Mouse (Mus musculus) stomach, embryonic 14.5 days (tissue): ENCODE results near the gene Trim2. TPM values are rescaled to one million over a fixed set of nuclear protein-coding genes. Genes with fewer than 3 reads are reported as not detected.

ENCODE experiments used
- ATAC-seq: fragments of 200-750 bp; cut with Nextera tagmentation; 2 replicates; pipeline ENCODE4 v1.8.0; 2017; ENCODE audit warnings: low read depth, moderate TSS enrichment; ENCODE audit not compliant: insufficient number of reproducible peaks, insufficient read depth, low FRiP score
- H3K27ac ChIP-seq: fragments of 300-500 bp; sonication (generic); 2 replicates; pipeline ENCODE4 v1.5.1; 2014; ENCODE audit warnings: mild to moderate bottlenecking, low read length, moderate library complexity, mixed read lengths
- H3K27me3 ChIP-seq: fragments of 300-500 bp; sonication (generic); 2 replicates; pipeline ENCODE4 v1.6.1; 2014; ENCODE audit warnings: low read length, control low read depth, mixed read lengths; ENCODE audit not compliant: control insufficient read depth, insufficient read depth
- H3K36me3 ChIP-seq: fragments of 300-500 bp; sonication (generic); 2 replicates; pipeline ENCODE4 v1.6.1; 2014; ENCODE audit warnings: mild to moderate bottlenecking, control low read depth, low read length, moderate library complexity, mixed read lengths; ENCODE audit not compliant: control insufficient read depth, insufficient read depth
- H3K4me1 ChIP-seq: fragments of 300-500 bp; sonication (generic); 2 replicates; pipeline ENCODE4 v1.6.1; 2014; ENCODE audit warnings: low read length, control low read depth, mixed read lengths; ENCODE audit not compliant: control insufficient read depth, insufficient read depth
- H3K4me2 ChIP-seq: fragments of 300-500 bp; sonication (generic); replicated peaks from 2 replicates; pipeline ENCODE4 v1.6.1; 2014; ENCODE audit warnings: low read depth, low read length, control low read depth
- H3K4me3 ChIP-seq: fragments of 300-500 bp; sonication (generic); 2 replicates; pipeline ENCODE4 v1.5.1; 2014; ENCODE audit warnings: low read depth, low read length, control low read depth
- H3K9ac ChIP-seq: fragments of 300-500 bp; sonication (generic); replicated peaks from 2 replicates; pipeline ENCODE4 v1.6.1; 2014; ENCODE audit warnings: low read depth, mild to moderate bottlenecking, control low read depth, low read length, moderate library complexity, mixed read lengths
- H3K9me3 ChIP-seq: fragments of 300-500 bp; sonication (generic); 2 replicates; pipeline ENCODE4 v1.6.1; 2016; ENCODE audit warnings: low read depth, low read length, control low read depth; ENCODE audit not compliant: control insufficient read depth
- WGBS: fragments of 180-500 bp; shearing (Covaris S2); extraction: QIAGEN DNeasy Blood & Tissue Kit; methylation state at CpG from one replicate; pipeline ENCODE4 v1.1.7; 2014; 5-methylcytosine and 5-hydroxymethylcytosine counted together
- polyA plus RNA-seq: library from polyadenylated mRNA; unstranded; fragments of >200 nt; fragmentation: Nextera tagmentation; extraction: Ambion mirVana; gene quantifications from 2 replicates; pipeline ENCODE4 v1.2.1, GENCODE M21; 2014

The Trim2 gene
- polyA plus RNA-seq, 1 experiment from 2014 or later, result 37.1 TPM

DNA sequence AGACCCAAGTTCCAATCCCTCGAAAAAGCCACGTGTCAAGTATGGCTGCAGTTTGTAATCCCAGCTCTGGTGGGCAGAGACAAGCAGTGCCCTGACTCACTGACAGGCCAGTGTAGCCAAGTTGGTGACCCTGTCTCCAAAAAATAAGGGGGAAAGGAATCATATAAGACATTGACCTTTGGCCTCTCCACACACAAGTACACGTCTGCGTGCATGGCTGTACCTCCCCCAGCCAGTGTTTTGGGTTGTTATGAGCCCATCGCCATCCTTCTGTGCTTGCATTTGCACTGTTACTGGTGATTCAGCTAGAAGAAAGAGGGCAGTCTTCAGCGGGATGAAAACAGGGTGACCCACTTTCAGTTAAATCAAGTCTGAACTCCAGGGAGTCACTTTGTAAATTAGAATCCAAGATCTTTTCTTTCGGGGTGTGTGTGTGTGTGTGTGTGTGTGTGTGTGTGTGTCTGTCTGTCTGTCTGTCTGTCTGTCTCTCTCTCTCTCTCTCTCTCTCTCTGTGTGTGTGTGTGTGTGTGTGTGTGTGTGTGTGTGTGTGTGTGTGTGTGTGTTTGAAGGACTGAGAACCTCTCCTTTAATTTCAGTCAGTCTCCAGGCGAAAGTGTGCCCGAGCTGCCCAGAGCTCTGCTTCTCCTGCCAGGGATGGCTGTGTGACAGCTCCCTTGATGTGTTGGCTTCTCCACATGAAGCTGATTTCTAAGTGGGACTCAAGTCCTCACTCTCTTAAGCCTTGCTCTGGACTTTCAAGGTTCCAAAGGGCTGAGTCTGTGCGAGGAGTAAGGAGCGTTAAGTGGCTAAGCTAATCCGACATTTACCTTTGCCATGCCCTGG is 89.3 kb downstream of the Trim2 start:
- no peak overlapping the region for H3K27ac ChIP-seq
- no peak overlapping the region for H3K4me3 ChIP-seq
- H3K27me3 ChIP-seq, result no peaks in the 10 kb centered on the region
- H3K4me1 ChIP-seq, result peaks cover 15% of the 10 kb centered on the region; the same call in 1 of the 2 replicates
- no peak overlapping the region for H3K9ac ChIP-seq
- H3K9me3 ChIP-seq, result no peaks in the 10 kb centered on the region
- H3K36me3 ChIP-seq, result no peaks in the 10 kb centered on the region
- no peak overlapping the region for H3K4me2 ChIP-seq
- ATAC-seq, result no peak
- 67% methylated on average over 12 of the region's 12 CpGs for WGBS

DNA sequence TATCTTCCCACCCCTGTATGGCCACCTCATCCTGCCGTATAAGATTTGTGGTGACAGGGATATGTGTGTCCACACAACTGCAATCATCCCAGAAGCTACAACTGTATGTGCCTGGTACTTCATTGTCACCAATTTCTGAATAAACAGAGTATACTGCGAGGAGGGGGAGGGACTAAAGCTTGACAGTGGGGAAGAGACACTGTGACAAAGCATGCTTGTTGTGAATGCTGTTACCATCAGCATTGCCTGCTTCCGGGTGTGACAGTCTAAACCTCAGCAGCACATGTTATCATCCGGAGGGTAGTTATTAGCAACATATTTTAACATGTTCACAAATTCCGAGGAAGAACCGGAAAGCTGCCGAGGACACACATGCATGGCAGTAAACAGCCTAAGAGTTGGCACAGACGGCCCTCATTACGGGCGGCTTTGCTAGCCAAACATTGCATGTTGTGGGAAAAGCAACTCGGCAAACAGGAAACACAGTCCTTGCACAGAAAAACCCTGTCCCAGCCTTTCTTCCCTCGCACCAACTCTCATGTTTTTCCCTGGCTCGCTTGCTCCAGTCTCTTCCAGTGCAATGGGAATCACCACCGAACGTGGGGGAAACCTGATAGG is 90.8 kb downstream of the Trim2 start:
- Histone ChIP-seq H3K4me3 (no peak overlapping the region), H3K27ac (no peak overlapping the region), H3K4me2 (no peak overlapping the region), H3K9me3 (no peaks in the 10 kb centered on the region), H3K4me1 (peaks cover 12% of the 10 kb centered on the region; the same call in 1 of the 2 replicates), H3K9ac (no peak overlapping the region), H3K27me3 (no peaks in the 10 kb centered on the region), H3K36me3 (no peaks in the 10 kb centered on the region)
- WGBS, result 83% methylated on average over 15 of the region's 15 CpGs
- ATAC-seq, result no peak

DNA sequence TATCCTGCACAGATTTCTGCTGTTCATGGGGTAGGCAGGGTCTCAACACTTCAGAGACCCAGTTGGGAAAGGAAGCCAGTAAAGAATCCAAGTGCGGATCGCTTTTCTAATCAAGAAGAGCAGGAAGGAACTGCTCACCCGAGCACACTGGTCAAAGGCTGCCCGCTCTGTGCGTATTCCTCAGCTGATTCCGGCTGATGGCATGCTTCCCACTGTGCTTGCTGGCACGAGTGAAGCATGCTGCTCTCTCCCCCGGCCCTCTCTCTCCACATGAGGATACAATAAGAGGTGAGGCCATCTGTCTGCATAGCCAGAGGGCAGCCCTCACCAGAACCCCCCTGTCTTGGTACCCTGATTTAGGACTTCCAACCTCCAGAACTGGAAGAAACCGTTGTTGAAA is 91.4 kb downstream of the Trim2 start:
- Histone ChIP-seq H3K36me3 (no peaks in the 10 kb centered on the region), H3K27me3 (no peaks in the 10 kb centered on the region), H3K9ac (no peak overlapping the region), H3K9me3 (no peaks in the 10 kb centered on the region), H3K4me1 (0 out of 2 replicates have a peak, but pooled peaks cover 7% of the 10 kb centered on the region), H3K27ac (no peak overlapping the region), H3K4me2 (no peak overlapping the region), H3K4me3 (no peak overlapping the region)
- no peak for ATAC-seq
- WGBS, result 75% methylated on average over 9 of the region's 9 CpGs

DNA sequence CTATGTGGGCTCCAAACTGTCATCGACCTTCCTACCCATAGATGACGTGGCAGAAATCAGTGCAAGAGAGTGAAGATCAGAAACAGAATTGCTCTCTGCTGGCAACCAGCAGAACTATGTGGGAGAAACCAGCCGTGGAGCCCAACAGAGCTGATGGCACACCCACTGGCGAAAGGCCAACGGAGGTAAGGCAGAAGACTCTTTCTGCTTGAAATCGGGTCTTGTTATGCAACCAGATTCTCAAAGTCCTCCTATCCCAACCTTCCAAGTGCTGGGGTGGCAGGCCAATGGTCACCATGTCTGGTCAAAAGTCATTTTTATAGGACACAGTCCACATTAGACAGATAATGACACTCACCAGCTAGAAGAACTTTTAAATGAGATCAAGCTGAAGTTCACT is 92.2 kb downstream of the Trim2 start:
- H3K9me3 ChIP-seq, result no peaks in the 10 kb centered on the region
- 85% methylated on average over 6 of the region's 6 CpGs for WGBS
- no peak overlapping the region for H3K4me3 ChIP-seq
- no peak for ATAC-seq
- H3K9ac ChIP-seq, result no peak overlapping the region
- no peak overlapping the region for H3K27ac ChIP-seq
- H3K4me2 ChIP-seq, result no peak overlapping the region
- H3K36me3 ChIP-seq, result no peaks in the 10 kb centered on the region
- H3K4me1 ChIP-seq, result 0 out of 2 replicates have a peak, but pooled peaks cover 4% of the 10 kb centered on the region
- H3K27me3 ChIP-seq, result no peaks in the 10 kb centered on the region

DNA sequence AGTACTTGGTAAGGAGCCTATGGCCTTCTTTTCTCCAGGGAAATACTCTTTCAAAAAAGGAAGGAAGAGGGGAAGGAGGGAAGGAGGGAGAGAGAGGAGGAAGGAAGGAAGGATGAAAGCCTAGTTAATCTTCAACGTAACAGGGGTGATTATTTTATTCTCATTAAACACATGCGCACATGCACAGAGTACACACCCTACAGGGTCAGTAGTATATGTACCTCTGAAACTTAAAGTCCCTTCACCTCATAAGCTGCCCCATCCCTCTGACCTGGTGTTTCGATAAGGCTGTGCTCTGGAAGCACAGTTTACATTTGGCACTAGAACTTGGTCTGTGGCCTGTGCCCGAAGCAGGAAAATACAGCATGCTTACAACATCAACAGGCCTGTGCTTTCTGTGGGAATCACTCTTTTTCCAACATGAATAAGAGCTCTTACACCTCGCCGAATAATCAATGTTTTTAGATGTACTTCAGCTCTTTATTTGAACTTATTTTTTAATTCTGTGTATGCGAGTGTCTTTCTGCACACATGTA is 95.3 kb downstream of the Trim2 start:
- H3K27me3 ChIP-seq, result no peaks in the 10 kb centered on the region
- no peak overlapping the region for H3K4me2 ChIP-seq
- no peaks in the 10 kb centered on the region for H3K4me1 ChIP-seq
- ATAC-seq, result no peak
- no peaks in the 10 kb centered on the region; the same call in 1 of the 2 replicates for H3K36me3 ChIP-seq
- H3K27ac ChIP-seq, result no peak overlapping the region
- no peak overlapping the region for H3K9ac ChIP-seq
- WGBS, result 81% methylated on average over 7 of the region's 7 CpGs
- no peak overlapping the region for H3K4me3 ChIP-seq
- no peaks in the 10 kb centered on the region for H3K9me3 ChIP-seq

DNA sequence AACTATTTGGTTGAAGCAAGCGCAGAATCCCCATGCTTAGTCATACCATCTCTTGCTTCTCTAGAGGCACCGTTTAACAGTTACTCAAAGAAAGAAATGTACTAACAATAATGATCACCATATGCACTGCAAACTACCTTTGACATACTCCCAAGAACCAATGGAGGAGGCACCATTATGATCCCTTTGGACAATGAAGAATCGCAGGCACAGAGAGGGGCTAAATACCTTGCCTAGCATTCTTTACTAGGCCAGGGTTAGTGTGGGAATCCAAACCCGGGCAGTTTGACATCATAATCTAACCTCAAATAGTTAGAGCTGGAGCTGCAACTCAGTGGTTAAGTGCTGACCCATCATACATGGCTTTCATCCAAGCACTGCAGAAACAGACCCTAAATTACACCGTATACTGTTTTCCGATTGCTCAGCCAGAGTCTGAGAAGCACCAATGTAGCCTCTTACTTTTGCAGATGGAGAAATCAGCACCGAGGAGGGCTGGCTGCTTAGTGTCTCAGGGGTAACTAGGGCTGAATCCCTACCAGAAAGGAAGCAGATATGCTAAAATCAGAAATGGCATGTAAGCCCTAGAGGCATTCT is 97.7 kb downstream of the Trim2 start:
- Histone ChIP-seq H3K4me3 (no peak overlapping the region), H3K9me3 (no peaks in the 10 kb centered on the region), H3K27me3 (no peaks in the 10 kb centered on the region), H3K27ac (no peak overlapping the region), H3K36me3 (no peaks in the 10 kb centered on the region; the same call in 1 of the 2 replicates), H3K4me1 (no peaks in the 10 kb centered on the region), H3K4me2 (no peak overlapping the region), H3K9ac (no peak overlapping the region)
- no peak for ATAC-seq
- WGBS, result 80% methylated on average over 7 of the region's 7 CpGs

DNA sequence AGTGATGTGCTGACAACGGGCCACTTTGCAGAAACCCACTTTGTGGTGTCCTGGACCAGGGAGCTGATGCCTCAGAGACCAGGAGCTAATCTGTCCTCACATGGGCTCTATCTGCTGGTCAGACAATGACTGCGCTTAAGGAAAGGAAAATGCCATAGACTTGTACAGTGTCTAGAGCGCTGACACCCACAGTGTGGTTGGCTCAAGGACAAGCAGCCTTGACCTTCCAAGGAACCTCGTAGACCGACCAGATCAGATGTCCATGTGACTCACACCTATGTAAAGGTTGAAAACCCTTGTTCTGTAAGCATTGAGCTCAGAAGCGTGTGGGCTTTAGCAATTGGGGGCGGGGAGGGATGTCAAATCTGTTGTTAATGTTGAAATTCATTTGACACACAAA is 98.2 kb downstream of the Trim2 start:
- H3K4me2 ChIP-seq, result no peak overlapping the region
- no peak overlapping the region for H3K4me3 ChIP-seq
- 91% methylated on average over 7 of the region's 7 CpGs for WGBS
- H3K27me3 ChIP-seq, result no peaks in the 10 kb centered on the region
- H3K9ac ChIP-seq, result no peak overlapping the region
- H3K9me3 ChIP-seq, result no peaks in the 10 kb centered on the region
- no peaks in the 10 kb centered on the region; the same call in 1 of the 2 replicates for H3K36me3 ChIP-seq
- H3K4me1 ChIP-seq, result no peaks in the 10 kb centered on the region
- no peak for ATAC-seq
- H3K27ac ChIP-seq, result no peak overlapping the region

DNA sequence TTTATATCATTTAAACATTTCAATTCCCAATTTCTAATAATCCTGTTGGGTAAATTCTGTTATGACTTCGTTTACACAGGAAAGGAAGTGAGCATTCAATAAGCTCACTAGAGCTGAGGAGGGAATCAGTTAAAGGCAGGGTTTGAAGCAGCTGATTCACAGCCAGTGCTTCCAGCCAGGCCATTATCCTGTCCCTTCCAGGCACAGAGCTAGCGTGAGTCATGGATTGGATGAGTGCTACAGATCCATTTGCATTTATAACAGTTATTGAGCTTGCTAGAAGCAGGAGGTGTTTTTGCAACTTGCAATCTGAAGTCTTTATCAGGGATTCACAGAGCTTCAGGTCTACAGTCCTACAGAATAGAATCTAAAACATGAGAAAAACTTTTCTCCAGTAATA is 99.3 kb downstream of the Trim2 start:
- H3K27me3 ChIP-seq, result no peaks in the 10 kb centered on the region
- no peak overlapping the region for H3K9ac ChIP-seq
- H3K4me2 ChIP-seq, result no peak overlapping the region
- H3K27ac ChIP-seq, result no peak overlapping the region
- no peaks in the 10 kb centered on the region for H3K9me3 ChIP-seq
- H3K4me3 ChIP-seq, result no peak overlapping the region
- ATAC-seq, result no peak
- no peaks in the 10 kb centered on the region for H3K4me1 ChIP-seq
- WGBS, result 59% methylated on average over 2 of the region's 2 CpGs
- no peaks in the 10 kb centered on the region; the same call in 1 of the 2 replicates for H3K36me3 ChIP-seq
